Mouse (Mus musculus) A20 (cell line): ENCODE data around the gene Ddx17.

Source experiments
- DNase-seq: peaks from one replicate; pipeline ENCODE4 v3.0.0-alpha.2; 2011; ENCODE audit warnings: low read depth, low spot score

Ddx17 gene

DNA sequence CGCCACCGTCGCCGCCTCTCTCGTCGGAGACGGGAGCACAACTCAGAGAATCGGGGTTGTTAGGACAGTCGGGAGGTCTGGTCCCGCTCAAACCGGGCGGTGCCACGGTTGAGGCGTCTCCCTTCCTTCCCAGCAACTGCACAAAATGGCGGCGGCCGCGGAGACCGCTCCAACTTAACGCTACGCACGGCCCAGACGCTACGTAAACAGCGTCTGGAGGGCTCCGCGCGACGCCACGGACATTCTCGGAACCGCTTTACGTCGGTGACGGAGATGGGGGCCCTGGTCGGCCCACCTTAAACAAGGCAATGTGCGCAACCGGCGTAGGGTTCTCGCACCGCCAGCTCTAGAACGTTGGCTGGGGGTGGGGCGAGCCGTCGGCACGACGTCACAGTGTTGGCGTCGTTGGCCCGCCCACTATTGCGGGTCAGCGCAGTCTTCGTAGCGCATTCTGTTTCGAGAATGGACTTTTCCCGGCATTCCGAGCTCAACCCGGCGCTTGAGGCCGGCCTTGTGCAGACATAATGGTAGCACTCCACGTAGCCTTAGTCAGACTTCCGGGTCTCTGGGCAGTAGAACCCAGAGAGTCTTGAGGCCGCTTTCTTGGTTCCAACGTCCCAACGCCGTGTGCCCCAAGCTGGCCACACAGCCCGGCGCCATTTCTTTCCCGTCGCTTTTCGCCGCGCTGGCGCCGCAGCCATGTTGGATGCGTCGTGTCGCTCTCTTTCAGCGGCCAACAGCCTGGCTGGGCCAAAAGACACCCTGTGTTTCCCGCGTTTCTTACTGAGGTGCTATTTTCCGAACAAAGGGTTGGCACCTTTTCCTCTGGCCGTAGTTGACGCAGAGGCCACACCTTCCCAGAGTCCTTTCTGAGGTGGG, at the start of gene Ddx17:
Ddx17 (minus strand) TSS at position 332 of the 879 bp plus-strand sequence.
- peak; percentile 95 for DNase-seq

DNA sequence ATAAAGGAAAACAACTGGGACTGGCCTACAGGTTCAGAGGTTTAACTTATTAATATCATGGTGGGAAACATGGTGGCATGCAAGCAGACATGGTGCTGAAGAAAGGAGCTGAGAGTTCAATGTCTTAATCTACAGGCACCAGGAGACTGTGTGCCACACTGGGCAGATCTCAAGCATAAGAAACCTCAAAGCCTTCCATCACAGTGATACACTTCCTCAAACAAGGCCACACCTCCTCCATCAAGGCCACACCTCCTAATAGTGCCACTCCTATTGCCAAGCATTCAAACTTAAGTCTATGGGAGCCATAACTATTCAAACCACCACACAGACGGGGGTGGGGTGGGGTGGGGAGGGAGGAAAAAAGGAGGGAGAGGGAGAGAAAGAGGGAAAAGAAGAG, 35.0 kb upstream of the Ddx17 start:
- DNase-seq = peak; percentile 33

DNA sequence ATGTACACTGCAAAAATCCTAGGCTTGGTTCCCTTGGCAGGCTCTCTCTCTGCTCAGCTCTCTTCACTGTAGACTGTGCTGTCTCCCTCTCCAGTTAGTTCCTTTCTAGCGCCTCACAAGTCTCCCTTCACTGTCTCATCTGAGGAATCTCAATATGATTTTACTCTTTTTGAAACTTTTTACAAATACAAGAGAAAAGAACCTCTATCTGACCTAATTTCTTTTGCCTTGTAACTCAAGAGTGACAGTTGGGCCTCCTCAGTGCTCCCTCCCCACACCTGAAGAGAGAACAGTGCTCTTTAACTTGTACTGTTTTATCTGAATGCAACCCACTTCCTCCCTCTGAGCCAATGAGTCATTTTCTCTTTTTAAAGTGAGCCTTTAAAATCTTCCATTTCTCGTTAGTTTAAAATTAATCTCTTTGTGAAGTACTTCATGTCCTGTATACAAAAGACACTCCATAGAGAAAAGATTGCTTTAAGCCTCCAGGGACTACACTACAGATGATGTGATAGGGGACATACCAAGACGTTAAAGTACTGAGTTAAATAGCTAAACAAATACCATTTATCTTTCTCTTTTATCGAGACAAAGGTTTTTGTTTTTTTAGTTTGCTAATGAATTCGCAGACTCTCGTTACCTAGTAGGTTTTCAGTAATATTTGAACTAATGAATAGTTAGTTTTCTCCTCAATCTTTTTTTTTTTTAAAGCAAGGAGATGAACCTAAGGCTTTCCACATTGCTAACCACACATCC, 31.3 kb upstream of the Ddx17 start:
- DNase-seq = peak; percentile 18

DNA sequence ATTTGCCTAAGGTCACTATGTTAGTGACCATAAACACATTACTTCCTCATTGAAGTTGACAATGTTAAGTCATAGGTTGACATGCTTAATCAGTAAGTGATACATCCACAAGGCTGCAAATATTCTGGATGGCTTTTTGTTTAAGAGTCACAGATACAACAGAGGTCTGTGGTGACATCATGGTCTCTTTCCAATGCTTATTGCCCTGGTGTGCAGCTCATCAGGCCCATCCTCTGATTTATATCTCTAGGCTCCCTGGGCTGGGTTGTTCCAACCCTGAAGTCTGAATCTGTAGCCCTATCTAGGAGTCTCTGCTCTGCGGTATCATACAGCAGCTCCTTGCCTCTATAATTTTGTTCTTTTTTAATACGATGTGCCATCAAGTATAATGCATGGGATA, 30.4 kb upstream of the Ddx17 start:
- DNase-seq = no peak

DNA sequence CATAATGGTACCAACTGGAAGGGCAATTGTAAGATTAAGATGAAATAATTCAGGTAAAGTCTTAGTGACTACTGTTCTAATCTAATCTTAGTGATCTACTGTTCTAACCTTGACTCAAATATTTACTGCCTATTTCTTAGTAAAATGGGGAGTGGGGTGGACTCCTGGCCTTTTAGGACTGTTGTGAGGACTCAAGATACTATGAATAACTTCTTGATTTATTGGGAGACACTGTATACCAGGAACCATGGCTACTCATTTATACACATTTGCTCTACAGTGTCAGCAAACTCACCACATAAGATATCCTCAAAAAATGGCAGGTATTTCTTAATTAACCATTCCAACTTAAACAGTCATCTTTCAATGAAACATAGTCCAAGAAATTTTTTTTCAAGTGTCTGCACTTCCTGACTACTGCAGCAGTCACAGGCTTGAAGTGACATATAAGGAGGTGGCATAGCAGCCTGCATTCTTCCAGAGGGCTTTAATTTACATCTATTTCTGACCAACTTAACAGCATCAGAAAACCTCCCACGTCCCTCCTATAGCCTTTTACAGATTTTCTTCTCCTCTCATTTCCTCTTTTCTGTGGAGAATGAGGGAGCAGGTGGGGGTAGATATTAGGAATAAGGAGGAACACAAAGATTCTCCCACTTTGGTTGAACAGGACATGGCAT, 29.1 kb upstream of the Ddx17 start:
- DNase-seq = no peak

DNA sequence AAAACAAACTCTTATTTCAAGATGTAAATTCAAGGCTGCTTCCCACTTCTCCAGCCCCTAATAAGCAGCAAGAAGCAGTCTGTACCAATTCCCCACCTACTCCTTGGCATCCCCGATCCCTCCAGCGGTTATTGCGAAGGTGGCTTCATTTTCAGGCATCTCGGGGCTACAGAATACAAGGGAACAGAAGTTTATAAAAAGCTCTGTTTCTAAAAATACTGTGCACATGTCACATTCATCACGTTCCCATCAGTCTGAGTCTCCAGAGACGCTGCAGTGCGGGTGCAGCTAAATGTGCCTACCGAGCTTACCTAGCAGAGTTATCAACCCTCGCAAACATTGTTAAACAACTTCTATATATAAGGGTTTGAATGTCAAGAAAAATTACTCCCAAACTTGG, 15.9 kb upstream of the Ddx17 start:
- DNase-seq = no peak

DNA sequence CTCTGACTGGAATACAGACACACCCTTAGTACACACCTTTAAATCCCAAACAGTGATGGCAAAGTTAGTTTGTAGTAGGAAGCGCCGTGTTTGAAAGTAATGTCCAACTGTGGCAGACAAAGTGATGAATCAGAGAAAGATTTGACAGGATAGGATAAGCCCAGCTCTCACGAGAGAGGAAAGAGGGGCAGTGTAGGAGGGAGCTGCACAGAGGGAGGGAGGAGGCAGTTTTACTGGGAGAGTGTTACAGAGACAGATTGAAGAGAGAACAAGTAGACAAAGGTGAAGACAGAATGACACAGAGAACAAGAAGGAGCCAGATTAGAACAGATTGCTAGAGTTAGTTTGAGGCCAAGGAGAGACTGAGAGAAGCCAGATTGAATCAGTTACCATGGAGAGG, 13.1 kb upstream of the Ddx17 start:
- DNase-seq = no peak

DNA sequence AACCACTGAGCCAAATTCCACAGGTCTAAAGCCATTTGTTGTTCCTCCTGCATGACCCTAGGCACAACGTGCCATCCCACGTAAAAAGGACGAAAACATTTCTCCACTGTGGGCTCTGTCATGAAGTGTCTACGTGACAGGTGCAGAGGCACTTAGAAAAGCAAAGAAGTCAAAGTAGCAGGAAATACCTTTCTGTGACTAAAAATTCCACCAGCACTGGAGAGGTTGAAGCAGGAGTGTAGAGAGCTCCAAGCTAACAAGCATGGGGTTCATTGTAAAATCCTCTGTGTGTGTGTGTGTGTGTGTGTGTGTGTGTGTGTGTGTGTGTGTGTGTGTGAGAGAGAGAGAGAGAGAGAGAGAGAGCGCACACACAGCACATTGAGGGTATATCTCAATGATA, 6.0 kb upstream of the Ddx17 start:
- DNase-seq = no peak

DNA sequence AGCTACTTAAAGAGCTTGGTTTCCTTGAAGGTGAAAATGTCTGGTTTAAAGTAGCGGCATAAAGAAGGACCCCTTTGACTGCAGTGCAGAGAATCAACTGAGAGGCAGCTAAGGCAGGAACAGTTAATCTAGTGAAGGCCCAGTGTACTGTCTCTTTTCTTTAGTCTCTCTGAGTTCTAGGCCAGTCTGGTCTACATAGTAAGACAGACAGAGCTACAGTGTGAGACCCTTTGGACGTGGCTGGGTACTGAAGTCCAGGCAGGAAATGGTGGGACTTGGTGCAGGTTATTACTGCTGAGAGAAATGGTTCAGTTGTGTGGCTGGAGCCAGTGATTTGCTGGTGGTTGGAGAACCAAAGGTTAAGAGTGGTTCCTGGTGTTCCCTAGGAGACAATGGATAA, 1.7 kb upstream of the Ddx17 start:
- no peak for DNase-seq

DNA sequence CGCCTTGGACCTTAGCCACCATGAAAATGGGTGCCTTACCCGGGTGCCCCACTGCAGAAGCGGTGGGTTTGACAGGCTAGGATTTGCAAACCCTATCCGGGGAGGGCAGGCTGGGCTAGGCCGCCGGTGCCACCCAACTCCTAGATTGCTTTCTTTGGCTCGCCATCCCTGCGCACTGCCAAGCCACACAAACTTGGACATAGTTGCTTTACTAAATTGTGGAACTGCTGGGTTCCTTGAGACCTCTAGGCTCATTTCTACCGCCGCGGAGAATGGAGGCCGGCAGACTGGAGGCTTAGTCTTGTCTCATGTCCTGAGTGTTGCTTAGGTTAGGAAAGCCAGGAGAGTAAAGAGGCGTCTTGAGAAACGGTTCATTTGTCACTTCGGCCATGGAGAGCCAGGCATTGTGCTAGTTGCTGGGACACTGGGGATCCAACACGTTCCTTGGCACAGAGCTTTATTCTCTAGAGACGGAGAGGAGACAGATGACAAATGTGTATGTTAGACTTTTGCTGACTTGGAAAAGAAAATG, 814 bp upstream of the Ddx17 start:
- no peak for DNase-seq

DNA sequence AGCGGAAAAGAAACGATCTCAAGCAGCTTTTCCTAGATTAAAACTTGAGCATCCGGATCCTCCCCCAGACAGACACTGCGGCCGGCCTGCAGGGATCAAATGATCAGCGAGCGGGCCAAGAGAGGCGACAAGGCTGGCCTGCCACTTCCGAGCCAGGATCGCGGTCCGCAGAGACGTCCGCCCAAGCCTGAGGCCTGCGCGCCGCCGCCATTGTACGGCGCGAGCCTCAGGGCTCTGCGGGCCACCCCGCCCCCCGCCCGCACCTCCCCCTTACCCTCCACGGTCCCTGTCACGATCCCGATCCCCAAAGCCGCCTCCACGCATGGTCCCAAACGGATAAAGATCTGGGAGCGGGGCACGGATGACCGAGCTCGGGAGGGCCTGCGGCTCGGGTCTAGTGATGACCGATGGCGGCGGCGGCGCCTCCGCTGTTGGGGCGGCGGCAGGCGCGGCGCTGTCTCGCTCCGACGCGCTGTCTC, 581 bp downstream of the Ddx17 start:
- no peak for DNase-seq

DNA sequence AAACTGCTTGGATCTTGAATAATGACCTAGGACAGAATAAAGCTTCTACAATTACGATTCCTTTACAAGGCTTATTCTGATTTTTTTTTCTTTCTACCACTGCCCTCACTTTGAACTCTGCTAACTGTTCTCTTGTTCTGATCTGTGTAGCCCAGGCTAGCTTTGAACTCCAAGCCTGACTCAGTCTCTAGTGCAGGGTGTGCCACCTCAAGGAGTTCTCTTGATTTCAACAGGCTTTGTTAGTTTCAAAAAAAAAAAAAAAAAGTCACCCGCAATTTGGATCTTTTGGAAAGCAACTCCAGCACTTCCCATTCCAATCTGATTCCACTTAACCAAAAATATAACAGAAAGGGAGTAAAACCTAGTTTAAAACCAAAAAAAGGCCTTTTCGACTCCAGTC, 1.0 kb downstream of the Ddx17 start:
- DNase-seq = no peak

DNA sequence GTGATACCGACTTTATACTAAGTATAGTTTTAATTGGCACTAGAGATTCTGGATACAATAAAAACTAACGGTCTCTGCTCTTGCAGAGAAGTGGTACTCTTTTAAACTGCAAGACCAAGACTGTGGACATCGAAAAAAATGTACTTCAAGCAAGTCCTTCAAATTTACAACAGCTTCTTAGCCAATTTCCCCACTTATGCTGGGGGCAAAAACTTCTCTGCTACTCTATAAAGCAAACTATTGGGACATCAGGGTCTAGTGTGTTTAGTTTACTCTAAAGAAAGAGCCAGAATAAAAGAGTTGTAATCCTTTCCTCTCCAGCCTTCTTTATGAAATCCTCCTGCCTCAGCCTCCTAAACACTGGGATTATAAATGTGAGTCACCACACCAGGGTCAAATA, 2.6 kb downstream of the Ddx17 start:
- DNase-seq = no peak

DNA sequence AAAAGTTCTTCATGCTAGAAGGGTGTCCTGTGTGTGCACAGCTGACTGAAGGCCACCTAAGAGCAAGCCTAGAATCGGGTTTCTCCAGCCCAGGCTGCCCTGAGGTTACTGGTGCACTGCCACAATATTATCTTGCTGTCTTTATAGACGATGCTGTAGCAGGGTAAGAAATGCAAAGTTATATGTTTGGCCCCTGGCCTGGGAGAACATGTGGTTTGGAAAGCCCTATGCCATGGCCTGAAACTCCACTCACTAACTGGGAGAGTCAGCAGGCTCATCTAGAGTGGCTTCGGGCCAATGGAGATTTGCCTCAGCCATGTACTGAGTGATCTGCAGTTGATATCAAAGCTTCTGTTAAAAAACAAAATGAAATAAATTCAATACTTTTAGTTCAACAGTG, 12.7 kb downstream of the Ddx17 start:
- DNase-seq = no peak

DNA sequence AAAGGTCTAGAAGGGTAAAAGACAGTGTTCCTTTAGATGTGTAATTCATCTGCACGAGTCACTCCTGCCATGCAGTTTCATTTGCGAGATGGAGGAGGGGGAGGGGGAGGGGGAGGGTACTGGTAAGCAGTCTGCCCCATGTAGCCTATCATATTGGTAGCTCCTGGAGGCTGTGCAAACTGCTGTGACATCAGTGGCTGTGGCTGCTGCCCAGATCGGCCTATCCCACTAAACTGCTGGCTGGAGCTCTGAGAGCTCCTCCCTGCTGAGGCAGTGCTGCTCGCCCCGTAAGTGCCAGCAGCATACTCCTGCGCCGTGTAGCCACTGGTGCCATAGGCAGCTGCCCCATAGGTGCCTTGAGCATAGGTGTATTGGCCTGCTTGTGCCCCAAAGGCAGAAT, 16.6 kb downstream of the Ddx17 start:
- DNase-seq = no peak

DNA sequence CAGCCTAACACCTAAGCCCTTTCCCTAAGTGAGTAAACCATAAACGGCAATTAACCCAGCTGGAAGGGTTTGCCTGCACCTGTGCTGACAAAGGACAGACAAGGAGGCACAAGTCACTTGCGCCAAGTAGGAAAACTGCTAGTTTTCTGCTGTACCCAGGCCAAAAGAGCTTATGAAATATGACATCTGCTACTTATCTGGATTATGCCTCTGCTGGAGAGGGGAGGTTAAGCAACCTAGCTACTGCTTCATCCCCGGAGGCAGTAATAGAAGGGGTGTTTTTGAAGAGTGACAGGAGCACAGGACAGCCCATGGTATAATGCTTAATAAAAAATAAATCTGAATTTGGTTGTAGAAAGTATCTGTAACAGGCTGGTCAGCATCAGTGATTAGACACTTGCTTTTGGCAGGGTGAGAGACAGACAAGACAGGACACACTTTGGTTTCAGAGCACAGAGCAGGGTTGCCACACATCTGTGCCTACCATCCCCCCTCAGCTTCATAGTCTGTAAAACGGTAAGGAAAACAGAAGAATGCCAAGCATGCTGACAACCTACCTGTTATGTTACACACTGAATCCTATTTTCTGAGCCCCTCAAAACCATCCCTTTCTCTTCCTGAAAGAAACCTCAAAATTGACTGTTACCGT, 18.4 kb downstream of the Ddx17 start:
- no peak for DNase-seq

DNA sequence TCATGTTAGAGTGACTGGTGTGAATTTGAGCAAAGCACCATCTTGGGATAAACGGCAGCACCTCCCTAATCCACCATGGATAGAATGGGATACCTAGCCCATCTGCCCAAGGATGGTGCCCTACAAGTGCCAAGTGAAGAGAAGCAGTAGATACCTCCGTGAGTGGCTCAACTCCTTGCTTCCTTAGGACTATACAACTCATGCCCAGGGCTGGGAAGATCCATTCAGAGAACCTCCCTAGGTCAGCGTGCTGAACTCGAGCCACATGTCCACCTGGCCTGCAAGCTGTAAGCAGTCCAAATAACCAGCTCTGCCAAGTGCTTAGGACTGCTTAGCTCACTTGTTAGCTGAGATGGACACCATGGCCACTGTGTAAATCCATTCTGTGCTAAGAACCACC, 19.3 kb downstream of the Ddx17 start:
- no peak for DNase-seq

DNA sequence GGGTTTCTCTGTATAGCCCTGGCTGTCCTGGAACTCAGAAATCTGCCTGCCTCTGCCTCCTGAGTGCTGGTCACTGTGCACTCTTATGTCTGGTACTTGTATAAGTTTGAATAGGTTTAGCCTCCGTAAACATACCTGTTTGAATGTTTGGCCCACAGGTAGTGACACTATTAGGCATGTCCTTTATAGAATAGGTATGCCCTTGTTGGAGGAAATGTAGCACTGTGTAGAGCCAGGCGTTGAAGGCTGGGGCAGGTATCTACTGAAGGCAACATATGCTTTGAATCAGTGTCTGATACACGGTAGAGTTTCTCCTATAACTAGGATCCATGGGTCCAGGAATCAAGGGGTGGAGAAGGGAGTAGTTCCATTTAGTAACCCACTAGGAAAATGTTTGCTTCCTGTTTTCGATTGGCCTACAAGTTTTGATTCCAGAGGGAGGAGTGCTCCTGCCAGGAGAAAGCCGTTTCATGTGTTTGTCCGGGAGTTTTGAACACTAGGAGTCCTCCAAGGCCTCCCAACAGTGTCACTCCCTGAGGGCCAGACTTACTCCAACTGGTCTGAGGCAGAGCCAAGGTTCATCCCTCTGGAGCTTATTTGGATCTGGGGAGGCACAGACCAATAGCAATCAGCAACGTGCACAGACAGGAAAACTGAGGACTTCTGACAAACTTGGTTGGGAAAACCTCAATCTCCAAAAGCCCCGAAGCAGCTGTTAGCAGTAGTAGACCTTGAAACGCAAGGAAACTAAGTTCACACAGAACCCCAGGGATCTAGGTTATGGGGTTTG, 20.4 kb downstream of the Ddx17 start:
- DNase-seq = peak; percentile 16

DNA sequence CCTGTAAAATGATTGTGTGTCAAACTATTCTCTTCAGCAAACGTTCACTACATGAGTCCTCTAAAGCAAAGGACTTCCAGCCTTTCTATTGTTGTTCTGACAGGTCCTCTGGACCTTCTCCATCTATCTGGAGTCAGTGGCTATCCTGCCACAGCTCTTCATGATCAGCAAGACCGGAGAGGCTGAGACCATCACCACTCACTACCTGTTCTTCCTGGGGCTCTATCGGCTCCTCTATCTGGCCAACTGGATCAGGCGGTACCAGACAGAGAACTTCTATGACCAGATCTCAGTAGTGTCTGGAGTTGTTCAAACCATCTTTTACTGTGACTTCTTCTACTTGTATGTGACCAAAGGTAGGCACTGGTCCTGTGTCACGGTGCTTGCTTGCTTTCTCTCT, 21.0 kb downstream of the Ddx17 start:
- DNase-seq = peak; percentile 20

DNA sequence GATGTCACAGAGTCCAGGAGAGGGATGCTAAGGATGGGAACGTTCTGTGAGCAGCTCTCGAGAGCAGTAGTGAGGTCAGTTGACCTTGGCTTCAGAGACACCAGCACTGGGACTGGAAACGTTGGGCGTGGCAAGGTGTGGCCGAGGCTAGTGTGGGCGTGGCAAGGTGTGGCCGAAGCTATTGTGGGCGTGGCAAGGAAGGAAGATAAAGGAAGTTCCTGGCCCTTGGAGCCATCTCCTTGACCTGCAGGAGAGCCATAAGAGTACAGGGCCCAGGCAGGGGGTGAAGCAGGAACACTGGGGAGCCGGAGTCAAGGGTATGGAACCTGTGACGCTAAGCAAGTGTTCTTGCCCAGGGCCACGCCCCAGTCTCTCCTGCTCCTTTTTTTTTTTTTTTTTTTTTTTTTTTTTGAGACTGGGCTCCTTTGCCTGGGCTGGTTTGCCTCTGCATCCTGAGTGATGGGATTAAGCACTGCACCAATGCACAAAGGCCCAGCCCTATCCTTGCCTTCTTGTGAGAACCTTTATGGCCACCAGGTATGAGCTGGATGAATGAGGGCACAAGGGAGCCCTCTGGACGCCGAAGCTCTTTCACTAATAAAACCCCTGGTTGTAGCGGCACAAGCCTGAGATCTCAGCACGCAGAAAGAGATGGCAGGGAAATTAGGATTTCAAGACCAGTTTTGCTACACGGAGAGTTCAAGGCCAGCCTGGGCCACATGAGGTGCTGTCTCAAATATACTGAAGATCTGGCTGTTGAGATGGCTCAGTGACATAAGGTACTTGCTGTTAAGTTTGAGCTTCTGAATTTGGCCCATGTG, 26.9 kb downstream of the Ddx17 start:
- peak; percentile 24 for DNase-seq
